In the genomic region with DNA sequence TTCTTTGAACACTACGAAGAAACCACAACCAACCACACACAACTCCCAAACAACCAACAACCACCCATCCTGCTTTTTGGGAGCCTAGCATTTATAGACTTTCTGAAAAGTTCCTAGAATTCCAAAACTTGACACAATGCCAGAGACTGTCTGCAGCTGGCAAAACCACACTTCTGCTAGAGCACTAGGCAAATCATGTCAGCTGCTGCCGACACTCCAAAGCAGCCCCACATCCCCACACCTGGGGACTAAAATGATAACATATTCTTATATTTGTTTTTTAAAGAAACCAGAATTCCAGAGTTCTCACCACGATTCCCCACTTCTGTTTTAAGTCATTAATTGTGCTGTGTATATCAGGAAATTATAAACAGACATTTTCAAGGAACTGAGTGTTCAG, we compare ENCODE assay signal across 35 mouse cellular contexts. TPM values are rescaled to one million over a fixed set of nuclear protein-coding genes. Genes with fewer than 3 reads are reported as not detected.
"Had no signal": no experiment of that assay in that cellular context is flagged by ENCODE, and none has a peak within 500 bp of the region (broad histone marks: within the 10 kb centered on the region; RNA-seq: fewer than 3 reads in every experiment).

No protein-coding gene starts in this region.

- ATAC-seq: liver, embryonic 12.5 days; liver, postnatal 0 days; lung, postnatal 0 days; midbrain, embryonic 13.5 days; midbrain, embryonic 15.5 days; midbrain, embryonic 16.5 days had no signal

- H3K9me3 ChIP-seq: limb, embryonic 10.5 days; limb, embryonic 12.5 days; limb, embryonic 15.5 days; liver, embryonic 12.5 days; liver, embryonic 13.5 days; liver, embryonic 15.5 days; lung, embryonic 15.5 days; megakaryocyte, embryonic 14.5 days; midbrain, embryonic 10.5 days; midbrain, embryonic 12.5 days; midbrain, embryonic 13.5 days; midbrain, embryonic 15.5 days; neural tube, embryonic 12.5 days had no signal

- H3K27ac ChIP-seq: left cerebral cortex, adult 2 months; limb, embryonic 10.5 days; limb, embryonic 12.5 days; limb, embryonic 13.5 days; limb, embryonic 15.5 days; liver, embryonic 12.5 days; liver, embryonic 13.5 days; liver, embryonic 14.5 days; liver, embryonic 15.5 days; lung, embryonic 15.5 days; macrophage; midbrain, embryonic 10.5 days; midbrain, embryonic 12.5 days; midbrain, embryonic 13.5 days; midbrain, embryonic 15.5 days; neural tube, embryonic 12.5 days had no signal

- H3K36me3 ChIP-seq: limb, embryonic 12.5 days; limb, embryonic 13.5 days; limb, embryonic 15.5 days; liver, embryonic 12.5 days; liver, embryonic 13.5 days; liver, embryonic 15.5 days; lung, embryonic 15.5 days had no signal

- H3K9ac ChIP-seq: limb, embryonic 12.5 days; limb, embryonic 13.5 days; limb, embryonic 15.5 days; liver, embryonic 12.5 days; liver, embryonic 13.5 days; liver, embryonic 14.5 days; liver, embryonic 15.5 days; liver, postnatal 0 days; lung, embryonic 14.5 days; lung, embryonic 15.5 days; midbrain, embryonic 12.5 days; midbrain, embryonic 13.5 days; midbrain, embryonic 15.5 days; neural tube, embryonic 12.5 days had no signal

- DNase-seq: left cerebral cortex, postnatal 4 days; liver; liver, embryonic 13.5 days; liver, postnatal 0 days; lung, adult 18-20 months; lung, adult 2 months; lung, embryonic 14.5 days; lung, postnatal 10 days; lung, postnatal 14 days; lung, postnatal 36 days; lung, postnatal 4 days; midbrain, embryonic 14.5 days had no signal

- H3K4me2 ChIP-seq: limb, embryonic 12.5 days; limb, embryonic 13.5 days; limb, embryonic 15.5 days; liver, embryonic 11.5 days; liver, embryonic 12.5 days; liver, embryonic 13.5 days; liver, embryonic 15.5 days; lung, embryonic 14.5 days; lung, embryonic 15.5 days; midbrain, embryonic 11.5 days; midbrain, embryonic 12.5 days; midbrain, embryonic 13.5 days; midbrain, embryonic 15.5 days; neural tube, embryonic 12.5 days had no signal

- H3K4me3 ChIP-seq: left cerebral cortex, adult 2 months; limb, embryonic 10.5 days; limb, embryonic 12.5 days; limb, embryonic 13.5 days; limb, embryonic 15.5 days; liver, embryonic 12.5 days; liver, embryonic 13.5 days; liver, embryonic 15.5 days; lung, embryonic 15.5 days; megakaryocyte, embryonic 14.5 days; midbrain, embryonic 10.5 days; midbrain, embryonic 12.5 days; midbrain, embryonic 13.5 days; midbrain, embryonic 15.5 days; neural tube, embryonic 12.5 days had no signal

- H3K4me1 ChIP-seq: limb, embryonic 10.5 days; liver, embryonic 12.5 days; liver, embryonic 13.5 days; liver, embryonic 15.5 days; megakaryocyte, embryonic 14.5 days; midbrain, embryonic 15.5 days; neural tube, embryonic 12.5 days had no signal

RNA-seq across cellular contexts. Expression of gene Scn8a, which starts 50.8 kb away (rescaled TPM):
- total RNA-seq: megakaryocyte progenitor cell, adult 5-6 weeks; megakaryocyte-erythroid progenitor cell, adult 5-6 weeks; monocyte, adult 5-6 weeks had no signal
- polyA plus RNA-seq: macrophage had no signal
